Mouse (Mus musculus) heart, embryonic 10.5 days (tissue): Measurements from ENCODE around the gene Mbd4. TPM values are rescaled to one million over a fixed set of nuclear protein-coding genes. Genes with fewer than 3 reads are reported as not detected.
A peak's percentile ranks its signal among the peaks of the same experiment; 100 is the strongest.

Source experiments
- DNase-seq: peaks from one replicate; pipeline ENCODE4 v3.0.0-alpha.2; 2017; ENCODE audit warnings: low spot score
- H3K27ac ChIP-seq: fragments of 300-500 bp; sonication (generic); 2 replicates; pipeline ENCODE4 v1.5.1; 2016; ENCODE audit warnings: mild to moderate bottlenecking
- H3K27me3 ChIP-seq: fragments of 300-500 bp; sonication (generic); 2 replicates; pipeline ENCODE4 v1.6.1; 2016; ENCODE audit warnings: mild to moderate bottlenecking; ENCODE audit not compliant: poor library complexity, insufficient read depth, severe bottlenecking
- H3K36me3 ChIP-seq: fragments of 300-500 bp; sonication (generic); 2 replicates; pipeline ENCODE4 v1.6.1; 2016; ENCODE audit warnings: mild to moderate bottlenecking, moderate library complexity
- H3K4me1 ChIP-seq: fragments of 300-500 bp; sonication (generic); 2 replicates; pipeline ENCODE4 v1.6.1; 2016; ENCODE audit warnings: mild to moderate bottlenecking
- H3K4me3 ChIP-seq: fragments of 300-500 bp; sonication (generic); 2 replicates; pipeline ENCODE4 v1.5.1; 2016; ENCODE audit warnings: mild to moderate bottlenecking, moderate library complexity
- H3K9me3 ChIP-seq: fragments of 300-500 bp; sonication (generic); 2 replicates; pipeline ENCODE4 v1.6.1; 2016; ENCODE audit warnings: mild to moderate bottlenecking, moderate library complexity
- WGBS: fragments of 180-500 bp; shearing (Covaris S2); methylation state at CpG from one replicate; pipeline ENCODE4 v1.1.7; 2016; 5-methylcytosine and 5-hydroxymethylcytosine counted together
- polyA plus RNA-seq: library from polyadenylated mRNA; unstranded; fragments of >200 nt; fragmentation: Nextera tagmentation; extraction: Ambion mirVana; gene quantifications from 2 replicates; pipeline ENCODE4 v1.2.1, GENCODE M21; 2016

The Mbd4 gene
- polyA plus RNA-seq, 1 experiment from 2014 or later = 22.4 TPM

DNA sequence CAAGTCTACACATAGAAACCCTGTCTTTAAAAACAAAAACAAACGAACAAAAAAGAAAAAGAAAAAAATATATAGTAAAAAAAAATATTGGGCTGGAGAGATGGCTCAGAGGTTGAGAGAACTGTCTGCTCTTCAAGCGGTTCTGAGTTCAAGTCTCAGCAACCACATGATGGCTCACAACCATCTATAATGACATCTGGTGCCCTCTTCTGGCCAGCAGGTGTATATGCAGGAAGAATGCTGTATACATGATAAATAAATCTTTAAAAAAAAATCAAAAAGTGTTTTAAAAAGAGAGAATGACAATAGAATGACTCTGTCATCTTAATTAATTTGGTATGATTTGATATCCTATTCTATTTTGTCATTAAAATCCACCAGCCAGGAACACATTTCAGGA lies 1.3 kb upstream of the Mbd4 start:
- WGBS = 59% methylated on average over 2 of the region's 2 CpGs
- H3K9me3 ChIP-seq = no peaks in the 10 kb centered on the region
- DNase-seq = no peak
- no peaks in the 10 kb centered on the region for H3K27me3 ChIP-seq
- H3K27ac ChIP-seq = peak overlapping the region; percentile 91; the same call in 1 of the 2 replicates
- H3K36me3 ChIP-seq = peaks cover 6% of the 10 kb centered on the region; the same call in 1 of the 2 replicates
- peaks cover 42% of the 10 kb centered on the region for H3K4me1 ChIP-seq
- H3K4me3 ChIP-seq = no peak overlapping the region

- H3K36me3 ChIP-seq = peaks cover 10% of the 10 kb centered on the region; the same call in 1 of the 2 replicates
- peak overlapping the region; percentile 91 for H3K27ac ChIP-seq
- peaks cover 38% of the 10 kb centered on the region for H3K4me1 ChIP-seq
- no peak for DNase-seq
- peak overlapping the region; percentile 69 for H3K4me3 ChIP-seq
- H3K9me3 ChIP-seq = no peaks in the 10 kb centered on the region
- H3K27me3 ChIP-seq = no peaks in the 10 kb centered on the region
- 47% methylated on average over 7 of the region's 7 CpGs for WGBS
Measured at GRCm38 (mm10) chr6:115853985-115854384, 814 bp upstream of the Mbd4 start.

GRCm38 (mm10) chr6:115852446-115853090 lies 603 bp downstream of the Mbd4 start:
- Histone ChIP-seq H3K4me1 (peaks cover 33% of the 10 kb centered on the region), H3K4me3 (peak overlapping the region; percentile 69), H3K9me3 (no peaks in the 10 kb centered on the region), H3K27ac (peak overlapping the region; percentile 91), H3K27me3 (no peaks in the 10 kb centered on the region), H3K36me3 (peaks cover 19% of the 10 kb centered on the region; the same call in 1 of the 2 replicates)
- DNase-seq = no peak
- 6% methylated on average over 20 of the region's 20 CpGs for WGBS

- Histone ChIP-seq H3K4me3 (no peak overlapping the region), H3K4me1 (peaks cover 11% of the 10 kb centered on the region; the same call in 1 of the 2 replicates), H3K9me3 (no peaks in the 10 kb centered on the region), H3K27me3 (no peaks in the 10 kb centered on the region), H3K27ac (no peak overlapping the region), H3K36me3 (peaks cover 35% of the 10 kb centered on the region)
- 90% methylated on average over 10 of the region's 10 CpGs for WGBS
- no peak for DNase-seq
Measured at GRCm38 (mm10) chr6:115848598-115849304, 4.4 kb downstream of the Mbd4 start.

- no peaks in the 10 kb centered on the region for H3K27me3 ChIP-seq
- H3K9me3 ChIP-seq = no peaks in the 10 kb centered on the region
- H3K36me3 ChIP-seq = peaks cover 52% of the 10 kb centered on the region
- H3K27ac ChIP-seq = no peak overlapping the region
- DNase-seq = no peak
- 0 out of 2 replicates have a peak, but pooled peaks cover 3% of the 10 kb centered on the region for H3K4me1 ChIP-seq
- WGBS = 38% methylated on average over 8 of the region's 8 CpGs
- H3K4me3 ChIP-seq = no peak overlapping the region
Measured at GRCm38 (mm10) chr6:115846640-115847411, 6.3 kb downstream of the Mbd4 start.

DNA sequence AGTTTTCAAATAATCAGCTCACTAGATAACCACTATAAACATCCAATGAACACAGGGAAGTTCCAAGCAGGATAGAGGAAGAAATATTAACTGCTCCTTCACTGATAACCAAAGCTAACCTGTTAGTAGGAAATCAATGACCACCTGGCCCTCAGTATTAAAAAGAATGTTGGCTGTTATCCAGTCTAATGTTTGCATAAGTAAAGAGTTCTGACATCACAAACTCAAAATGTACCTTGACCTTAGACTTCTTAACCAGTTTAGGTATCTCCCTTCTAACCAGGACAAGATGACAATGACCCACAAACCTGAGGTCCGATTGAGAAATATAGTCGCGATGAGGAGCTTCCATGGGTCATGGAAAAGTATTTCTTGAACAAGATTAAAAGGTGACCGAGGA lies 8.2 kb downstream of the Mbd4 start:
- H3K36me3 ChIP-seq = peaks cover 54% of the 10 kb centered on the region
- 91% methylated on average over 4 of the region's 4 CpGs for WGBS
- no peak overlapping the region for H3K4me3 ChIP-seq
- DNase-seq = no peak
- H3K27me3 ChIP-seq = no peaks in the 10 kb centered on the region
- no peaks in the 10 kb centered on the region for H3K9me3 ChIP-seq
- H3K27ac ChIP-seq = no peak overlapping the region
- no peaks in the 10 kb centered on the region for H3K4me1 ChIP-seq

DNA sequence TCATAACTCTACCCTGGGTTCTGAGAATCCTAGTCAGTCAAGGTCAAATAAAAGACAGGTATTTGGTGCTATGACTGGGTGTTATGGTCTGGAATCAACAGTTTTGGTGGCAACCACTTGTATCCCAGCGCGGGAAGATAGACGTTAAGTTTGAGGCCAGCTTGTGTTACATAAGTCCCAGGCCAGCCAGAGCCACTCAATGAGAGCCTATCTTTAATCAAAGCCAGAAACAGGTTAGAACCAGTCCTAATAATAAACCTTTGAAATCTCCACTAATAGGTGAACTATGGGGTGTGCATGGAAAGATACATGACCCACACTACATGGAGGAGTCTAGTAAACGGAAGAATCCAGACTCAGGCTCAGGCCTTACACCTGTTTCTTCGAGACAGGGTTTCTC lies 14.4 kb downstream of the Mbd4 start:
- peaks cover 24% of the 10 kb centered on the region for H3K36me3 ChIP-seq
- no peak for DNase-seq
- H3K9me3 ChIP-seq = no peaks in the 10 kb centered on the region
- peaks cover 20% of the 10 kb centered on the region for H3K4me1 ChIP-seq
- peak overlapping the region; percentile 60 for H3K4me3 ChIP-seq
- no peaks in the 10 kb centered on the region for H3K27me3 ChIP-seq
- WGBS = 64% methylated on average over 5 of the region's 5 CpGs
- H3K27ac ChIP-seq = peak overlapping the region; percentile 76; the same call in 1 of the 2 replicates

DNA sequence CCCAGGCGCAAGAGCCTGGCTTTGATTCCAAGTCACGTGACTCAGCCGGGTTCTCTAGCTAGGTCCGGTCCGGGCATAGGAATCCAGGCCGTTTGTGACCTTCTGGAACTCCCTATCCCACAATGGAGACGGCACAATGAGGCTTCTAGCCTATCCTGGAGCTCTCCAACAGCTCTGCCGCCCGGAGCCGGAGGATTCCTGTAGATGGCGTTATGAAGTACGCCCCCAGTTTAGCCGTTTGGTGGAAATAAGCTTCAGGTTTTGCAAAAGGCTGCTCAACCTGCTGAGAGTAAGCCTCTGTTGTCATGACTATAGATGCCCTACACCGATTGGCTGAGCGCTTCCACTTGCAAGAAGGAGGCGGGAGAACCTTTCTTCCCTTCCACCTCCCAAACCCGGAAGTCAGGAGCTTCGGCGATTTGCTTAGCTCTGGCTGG lies 15.0 kb downstream of the Mbd4 start, which contains the start of gene Efcab12:
Gene Efcab12, minus strand, starts transcription at position 252 of the 437 bp plus-strand sequence.
- Histone ChIP-seq H3K4me1 (peaks cover 20% of the 10 kb centered on the region), H3K27ac (peak within 1 kb of the TSS; percentile 76), H3K9me3 (no peaks in the 10 kb centered on the region), H3K36me3 (peaks cover 19% of the 10 kb centered on the region), H3K27me3 (no peaks in the 10 kb centered on the region), H3K4me3 (peak within 1 kb of the TSS; percentile 60)
- peak; percentile 94 for DNase-seq
- WGBS = 1% methylated on average over 19 of the region's 19 CpGs

DNA sequence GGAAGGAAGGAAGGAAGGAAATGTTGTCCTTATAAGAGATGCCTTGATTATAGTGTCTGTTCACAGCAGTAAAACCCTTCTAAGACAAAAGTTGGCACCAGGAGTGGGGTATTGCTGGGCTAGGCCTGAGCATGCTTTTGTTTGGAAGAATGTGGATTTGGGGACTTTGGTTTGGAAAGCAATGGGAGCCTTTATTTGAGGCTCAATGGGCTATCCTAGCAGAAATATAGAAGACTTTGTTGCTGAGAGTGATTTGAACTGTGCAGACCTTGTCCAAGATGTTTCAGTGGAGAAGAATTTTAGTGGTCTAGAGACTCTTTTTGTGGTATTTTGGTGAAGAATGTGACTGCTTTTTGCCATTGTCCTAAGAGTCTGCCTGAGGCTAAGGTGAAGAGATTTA lies 19.3 kb downstream of the Mbd4 start:
- H3K4me1 ChIP-seq = peaks cover 15% of the 10 kb centered on the region
- no peak for DNase-seq
- H3K27ac ChIP-seq = no peak overlapping the region
- H3K36me3 ChIP-seq = peaks cover 3% of the 10 kb centered on the region; the same call in 1 of the 2 replicates
- no peak overlapping the region for H3K4me3 ChIP-seq
- H3K9me3 ChIP-seq = no peaks in the 10 kb centered on the region
- H3K27me3 ChIP-seq = no peaks in the 10 kb centered on the region

DNA sequence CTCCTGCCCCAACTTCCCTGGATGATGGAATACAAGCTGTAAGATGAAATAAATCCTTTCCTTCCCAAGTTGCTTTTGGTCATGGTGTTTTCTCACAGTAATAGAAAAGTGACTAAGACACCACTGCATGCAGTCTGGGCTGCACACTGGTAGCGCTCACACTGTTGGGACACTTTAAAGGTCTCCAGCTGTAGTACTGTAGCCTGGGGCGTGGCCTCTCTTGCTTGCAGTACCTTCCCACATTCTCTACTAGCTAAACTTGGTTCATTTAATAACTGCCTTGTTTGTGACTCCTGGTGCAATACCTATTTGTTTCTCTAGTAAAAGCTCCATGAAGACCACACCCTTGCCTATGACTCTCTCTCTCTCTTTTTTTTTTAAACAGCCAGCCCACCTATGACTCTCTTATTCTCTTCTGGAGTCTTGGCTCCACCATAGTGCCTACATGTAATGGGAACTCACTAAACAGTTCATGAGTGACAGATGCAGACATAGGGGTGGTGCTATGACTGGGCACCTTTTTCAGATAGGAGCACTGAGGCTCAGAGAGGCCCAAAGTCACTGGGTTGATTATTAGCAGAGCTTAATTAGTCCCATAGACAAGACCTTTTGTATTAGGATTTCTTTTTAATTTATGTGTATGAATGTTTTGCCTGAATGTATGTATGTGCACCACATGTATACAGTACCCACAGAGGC lies 20.9 kb downstream of the Mbd4 start:
- Histone ChIP-seq H3K27ac (no peak overlapping the region), H3K36me3 (peaks cover 3% of the 10 kb centered on the region; the same call in 1 of the 2 replicates), H3K27me3 (no peaks in the 10 kb centered on the region), H3K9me3 (no peaks in the 10 kb centered on the region), H3K4me1 (no peaks in the 10 kb centered on the region), H3K4me3 (no peak overlapping the region)
- 87% methylated on average over 2 of the region's 2 CpGs for WGBS
- no peak for DNase-seq

DNA sequence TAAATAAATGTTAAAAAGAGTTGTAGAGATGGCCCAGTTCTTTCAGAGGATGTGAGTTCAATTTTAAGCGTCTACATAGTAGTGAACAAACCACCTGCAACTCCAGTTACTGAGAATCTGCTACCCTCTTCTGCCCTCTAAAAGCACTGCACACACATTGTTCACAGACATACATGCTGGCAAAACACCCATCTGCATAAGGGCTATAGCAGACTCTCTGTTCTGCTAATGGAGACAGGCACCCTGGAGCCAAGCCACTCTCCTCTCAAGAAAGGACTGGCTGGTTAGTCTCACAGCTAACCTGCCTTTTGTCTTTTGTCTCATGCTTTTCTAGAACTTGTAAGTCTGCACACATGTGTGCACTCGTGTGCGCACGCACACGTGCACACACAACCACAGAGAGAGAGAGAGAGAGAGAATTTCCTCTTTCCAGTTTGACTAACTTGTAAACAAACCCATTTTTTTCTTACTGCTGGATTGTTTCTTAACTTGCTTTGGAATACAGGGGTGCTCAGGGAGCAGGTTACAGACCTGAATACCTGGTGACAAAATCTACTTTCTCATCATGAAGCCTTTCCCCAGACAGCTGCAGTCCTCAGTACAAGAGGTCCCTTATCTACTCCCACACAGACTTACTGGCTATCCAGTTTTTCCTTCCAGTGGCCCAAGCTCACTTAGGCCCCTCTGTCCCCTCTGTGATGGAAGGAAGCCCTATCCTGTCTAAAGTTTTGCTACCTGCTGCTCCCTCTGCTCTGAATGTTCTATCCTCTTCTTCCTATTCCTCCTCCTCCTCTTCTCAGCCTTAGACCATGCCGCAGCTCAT lies 22.2 kb downstream of the Mbd4 start:
- Histone ChIP-seq H3K27ac (no peak overlapping the region), H3K4me1 (no peaks in the 10 kb centered on the region), H3K9me3 (no peaks in the 10 kb centered on the region), H3K4me3 (no peak overlapping the region), H3K27me3 (no peaks in the 10 kb centered on the region), H3K36me3 (peaks cover 3% of the 10 kb centered on the region; the same call in 1 of the 2 replicates)
- 81% methylated on average over 6 of the region's 6 CpGs for WGBS
- no peak for DNase-seq
